Mouse (Mus musculus): ENCODE data around the gene Atxn1. TPM values are rescaled to one million over a fixed set of nuclear protein-coding genes. Genes with fewer than 3 reads are reported as not detected.

Gene Atxn1
- polyA plus RNA-seq, 1 experiment, result 34.9 TPM

DNA sequence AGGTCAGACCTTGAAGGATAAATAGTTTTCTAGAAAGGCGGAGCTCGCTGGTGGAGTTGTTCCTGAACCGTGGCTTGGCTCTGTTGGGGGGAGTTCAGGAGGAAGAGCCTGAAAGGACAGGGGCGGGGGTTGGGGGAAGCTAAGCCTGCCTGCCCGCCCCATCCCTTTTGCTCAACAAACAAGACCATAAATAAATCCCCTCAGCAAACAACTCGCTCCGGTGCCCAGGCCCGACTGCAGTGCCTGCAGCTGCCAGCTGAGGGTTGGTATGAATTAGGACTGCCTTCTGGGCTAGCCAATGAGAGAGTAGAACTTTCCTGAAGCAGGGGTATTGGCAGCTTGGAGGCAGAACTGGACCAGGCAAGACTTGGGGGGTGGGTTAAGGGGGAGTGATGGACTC is 456.3 kb downstream of the Atxn1 start:
- 4% methylated on average over 8 of the region's 8 CpGs for WGBS
- Histone ChIP-seq H3K4me1 (ENCODE audit: control insufficient read depth, insufficient read depth, insufficient read length, low read length) (peaks cover 11% of the 10 kb centered on the region), H3K27me3 (ENCODE audit: control insufficient read depth, insufficient read depth, low read length) (no peaks in the 10 kb centered on the region), H3K36me3 (ENCODE audit: control insufficient read depth, insufficient read depth, low read length) (no peaks in the 10 kb centered on the region), H3K4me3 (ENCODE audit: low read depth, low read length) (peak overlapping the region; percentile 68), H3K27ac (ENCODE audit: insufficient read depth, low read depth, low read length) (no peak overlapping the region)
- TF ChIP-seq CTCF (IDR thresholded peaks at IDR 0.05; ENCODE audit: extremely low read depth, insufficient read length, insufficient replicate concordance, low read depth, low read length) (no peak), POLR2A (IDR thresholded peaks at IDR 0.05; ENCODE audit: low read depth, low read length) (no peak)

DNA sequence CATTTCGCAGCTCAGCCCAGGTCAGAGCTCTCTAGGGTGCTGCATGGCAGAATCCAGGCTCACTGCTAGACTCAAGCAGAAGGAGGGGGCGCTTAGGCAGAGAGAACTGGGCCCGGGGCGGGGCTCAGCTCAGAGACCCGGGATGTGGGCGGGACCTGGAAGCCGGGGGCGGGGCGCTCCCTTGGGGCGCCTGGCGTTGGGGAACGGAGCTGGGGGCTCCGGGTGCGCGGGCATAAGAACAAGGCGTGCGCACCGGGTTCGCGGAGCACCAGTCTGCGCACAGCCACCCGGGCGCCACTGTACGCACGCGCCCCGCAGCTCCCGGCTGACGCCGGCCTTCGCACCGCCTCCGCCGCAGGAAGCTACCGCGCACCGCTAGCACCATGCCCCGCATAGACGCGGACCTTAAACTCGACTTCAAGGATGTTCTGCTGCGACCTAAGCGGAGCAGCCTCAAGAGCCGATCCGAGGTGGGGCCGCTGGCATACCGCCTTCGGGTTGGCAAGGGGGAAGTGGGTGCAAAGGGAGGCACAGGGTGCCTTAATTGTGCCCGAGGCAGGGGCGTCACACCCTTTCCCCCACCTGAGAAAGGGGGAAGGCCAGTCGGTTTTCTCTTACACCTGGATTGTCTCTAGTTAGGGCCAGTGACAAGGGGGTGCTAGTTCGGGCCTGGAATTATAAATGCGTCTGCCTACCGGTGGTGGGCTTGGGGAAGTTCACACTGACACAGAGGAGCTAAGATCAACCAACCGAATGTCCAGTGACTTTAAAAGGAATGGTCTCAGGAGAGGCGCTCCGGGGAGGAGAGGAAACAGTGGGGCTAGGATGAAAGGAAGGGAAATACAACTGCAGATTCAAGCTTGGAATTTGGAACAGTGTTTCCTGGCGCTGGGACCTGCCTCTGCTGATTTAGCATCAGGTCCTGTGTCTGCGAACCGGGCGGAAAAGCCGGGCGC is 457.3 kb downstream of the Atxn1 start, which contains the start of gene Gmpr:
Gmpr (plus strand) TSS at position 171 of the 956 bp plus-strand sequence.
- TF ChIP-seq POLR2A (IDR thresholded peaks at IDR 0.05; ENCODE audit: low read depth, low read length), result no peak
- TF ChIP-seq CTCF (IDR thresholded peaks at IDR 0.05; ENCODE audit: extremely low read depth, insufficient read length, insufficient replicate concordance, low read depth, low read length), result no peak
- H3K36me3 ChIP-seq (ENCODE audit: control insufficient read depth, insufficient read depth, low read length), result no peaks in the 10 kb centered on the region
- H3K4me3 ChIP-seq (ENCODE audit: low read depth, low read length), result peak within 1 kb of the TSS; percentile 68
- peaks cover 11% of the 10 kb centered on the region for H3K4me1 ChIP-seq (ENCODE audit: control insufficient read depth, insufficient read depth, insufficient read length, low read length)
- H3K27ac ChIP-seq (ENCODE audit: insufficient read depth, low read depth, low read length), result no peak within 1 kb of the TSS
- 2% methylated on average over 62 of the region's 63 CpGs for WGBS
- no peaks in the 10 kb centered on the region for H3K27me3 ChIP-seq (ENCODE audit: control insufficient read depth, insufficient read depth, low read length)

DNA sequence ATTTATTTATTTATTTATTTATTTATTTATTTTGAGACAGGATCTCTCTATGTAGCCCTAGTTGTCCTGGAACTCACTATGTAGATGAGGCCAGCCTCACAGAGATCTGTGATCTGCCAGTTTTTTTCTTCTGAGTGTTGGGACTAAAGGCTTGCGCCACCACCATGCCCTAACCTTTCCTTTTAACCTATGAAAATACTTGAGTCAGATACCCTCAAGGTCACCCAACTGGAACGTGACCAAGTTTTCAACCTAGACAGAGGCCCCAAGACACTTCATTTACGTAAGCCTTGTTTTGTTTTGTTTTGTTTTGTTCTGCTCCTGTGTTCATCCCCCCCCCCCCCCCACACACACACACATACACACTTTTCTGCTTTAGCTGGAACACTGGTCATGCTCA is 459.3 kb downstream of the Atxn1 start:
- Histone ChIP-seq H3K4me3 (ENCODE audit: low read depth, low read length) (no peak overlapping the region), H3K4me1 (ENCODE audit: control insufficient read depth, insufficient read depth, insufficient read length, low read length) (peaks cover 6% of the 10 kb centered on the region), H3K27me3 (ENCODE audit: control insufficient read depth, insufficient read depth, low read length) (no peaks in the 10 kb centered on the region), H3K36me3 (ENCODE audit: control insufficient read depth, insufficient read depth, low read length) (no peaks in the 10 kb centered on the region), H3K27ac (ENCODE audit: insufficient read depth, low read depth, low read length) (no peak overlapping the region)
- TF ChIP-seq CTCF (IDR thresholded peaks at IDR 0.05; ENCODE audit: extremely low read depth, insufficient read length, insufficient replicate concordance, low read depth, low read length) (no peak), POLR2A (IDR thresholded peaks at IDR 0.05; ENCODE audit: low read depth, low read length) (no peak)
- WGBS, result 99% methylated on average over 3 of the region's 3 CpGs

DNA sequence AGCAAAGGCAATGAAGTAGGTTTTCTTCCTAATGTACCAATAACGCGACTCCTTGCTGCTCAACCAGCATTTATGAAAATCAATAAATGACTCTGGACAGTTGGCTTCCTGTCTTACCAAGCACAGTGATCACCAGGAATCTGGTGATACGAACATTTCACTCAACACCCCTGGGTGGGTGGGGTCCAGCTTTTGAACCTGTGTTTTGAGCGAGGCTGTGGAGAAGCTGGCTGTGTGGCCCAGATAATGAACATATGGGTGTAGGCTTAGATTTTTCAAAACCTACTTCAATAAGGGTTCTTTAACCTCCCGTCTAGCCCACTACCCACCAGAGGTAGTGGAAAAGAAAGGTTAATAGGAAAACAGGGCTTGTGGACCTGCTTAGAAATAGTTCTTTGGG is 462.0 kb downstream of the Atxn1 start:
- TF ChIP-seq POLR2A (IDR thresholded peaks at IDR 0.05; ENCODE audit: low read depth, low read length), result no peak
- TF ChIP-seq CTCF (IDR thresholded peaks at IDR 0.05; ENCODE audit: extremely low read depth, insufficient read length, insufficient replicate concordance, low read depth, low read length), result no peak
- Histone ChIP-seq H3K27me3 (ENCODE audit: control insufficient read depth, insufficient read depth, low read length) (no peaks in the 10 kb centered on the region), H3K4me1 (ENCODE audit: control insufficient read depth, insufficient read depth, insufficient read length, low read length) (peaks cover 4% of the 10 kb centered on the region), H3K4me3 (ENCODE audit: low read depth, low read length) (no peak overlapping the region), H3K36me3 (ENCODE audit: control insufficient read depth, insufficient read depth, low read length) (no peaks in the 10 kb centered on the region), H3K27ac (ENCODE audit: insufficient read depth, low read depth, low read length) (no peak overlapping the region)
- WGBS, result 90% methylated on average over 5 of the region's 5 CpGs

DNA sequence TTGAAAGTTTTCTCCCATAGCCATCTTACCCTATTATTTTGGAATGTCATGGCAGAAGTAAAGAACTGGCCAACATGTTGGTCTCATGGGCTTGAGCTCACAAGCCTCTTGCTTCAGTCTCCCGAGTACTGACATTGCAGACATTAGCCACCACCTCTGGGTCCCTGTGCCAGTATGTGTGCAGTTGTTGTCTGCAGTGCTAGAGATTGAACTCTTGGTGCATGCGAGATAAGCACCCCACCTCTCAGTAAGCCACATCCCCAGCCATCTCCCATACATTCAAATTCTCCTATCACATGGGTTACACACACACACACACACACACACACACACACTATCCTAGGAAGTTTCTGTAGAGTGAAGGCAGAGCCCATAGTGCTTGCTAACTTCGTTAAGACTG is 464.9 kb downstream of the Atxn1 start:
- WGBS, result 79% methylated on average over 3 of the region's 3 CpGs
- H3K4me1 ChIP-seq (ENCODE audit: control insufficient read depth, insufficient read depth, insufficient read length, low read length), result no peaks in the 10 kb centered on the region
- H3K27me3 ChIP-seq (ENCODE audit: control insufficient read depth, insufficient read depth, low read length), result no peaks in the 10 kb centered on the region
- TF ChIP-seq POLR2A (IDR thresholded peaks at IDR 0.05; ENCODE audit: low read depth, low read length) (no peak), CTCF (IDR thresholded peaks at IDR 0.05; ENCODE audit: extremely low read depth, insufficient read length, insufficient replicate concordance, low read depth, low read length) (no peak)
- H3K36me3 ChIP-seq (ENCODE audit: control insufficient read depth, insufficient read depth, low read length), result no peaks in the 10 kb centered on the region
- no peak overlapping the region for H3K27ac ChIP-seq (ENCODE audit: insufficient read depth, low read depth, low read length)
- no peak overlapping the region for H3K4me3 ChIP-seq (ENCODE audit: low read depth, low read length)
